11 mouse cellular contexts compared by ENCODE assay signal in genomic region chr4:88793936-88794675, GRCm38 (mm10). TPM values are rescaled to one million over a fixed set of nuclear protein-coding genes. Genes with fewer than 3 reads are reported as not detected.
DNase-seq lines count a peak whose midpoint lies in the region; ATAC-seq and TF ChIP-seq lines count a peak whose summit lies in the region.
"Not testable (repeated sequence)": the region's sequence is repeated elsewhere in the genome, so short reads cannot be mapped to it uniquely, and the experiment has no call there.
"Had no signal": no experiment of that assay in that cellular context is flagged by ENCODE, and none has a peak within 500 bp of the region (broad histone marks: within the 10 kb centered on the region; RNA-seq: fewer than 3 reads in every experiment).

Gene Gm13275, plus strand, starts transcription at chr4:88794487.

- not testable (repeated sequence) for H3K27ac ChIP-seq in lung, embryonic 14.5 days (ENCODE audit: low read depth)

- not testable (repeated sequence) for H3K36me3 ChIP-seq in lung, embryonic 14.5 days (ENCODE audit: insufficient read depth)

- TF ChIP-seq CTCF in lung, embryonic 14.5 days (IDR thresholded peaks at IDR 0.05; ENCODE audit: low read depth), result peak; percentile 45; the same call in 1 of the 2 replicates

- H3K9ac ChIP-seq in lung, embryonic 14.5 days, result not testable (repeated sequence)

- not testable (repeated sequence) for ATAC-seq in lung, embryonic 14.5 days (ENCODE audit: insufficient read depth)

- H3K9me3 ChIP-seq in lung, embryonic 14.5 days (ENCODE audit: low read depth, low read length), result not testable (repeated sequence)

- 0% methylated on average over 8 of the region's 52 CpGs for WGBS in lung, embryonic 14.5 days

- not testable (repeated sequence) for H3K4me2 ChIP-seq in lung, embryonic 14.5 days

- not testable (repeated sequence) for H3K4me1 ChIP-seq in lung, embryonic 14.5 days (ENCODE audit: insufficient read depth)

- not testable (repeated sequence) for H3K27me3 ChIP-seq in lung, embryonic 14.5 days (ENCODE audit: insufficient read depth, low read length)

- peak; percentile 68 for DNase-seq in T-cell, adult 2 months (ENCODE audit: low spot score)
- peak; percentile 51 to 55 for DNase-seq in cerebellum, postnatal 10 days
- peak; percentile 39 for DNase-seq in gastrocnemius, postnatal 25 days
- peak; percentile 74 for DNase-seq in kidney, adult 18-20 months
- peak; percentile 61 to 70 for DNase-seq in layer of hippocampus, postnatal 14 days (ENCODE audit: low spot score in 2 of 2)
- not testable (repeated sequence) for DNase-seq in lung, embryonic 14.5 days
- peak; percentile 6 for DNase-seq in right cerebral cortex, postnatal 14 days
- DNase-seq in thymus, postnatal 36 days, result peak; percentile 74 to 82

- not testable (repeated sequence) for H3K4me3 ChIP-seq in lung, embryonic 14.5 days (ENCODE audit: low read depth, low read length)

RNA-seq across cellular contexts. Expression of gene Gm13275, which starts in this region (rescaled TPM):
- total RNA-seq in gastrocnemius, postnatal 25 days (2021), result not detected
- not detected for total RNA-seq in layer of hippocampus, postnatal 14 days (2021)
- polyA plus RNA-seq in lung, embryonic 14.5 days (2014; fragmentation: Nextera tagmentation; extraction: Ambion mirVana), result not detected in 2 replicates
- total RNA-seq: granulocyte monocyte progenitor cell, adult 5-6 weeks had no signal
- polyA plus RNA-seq: liver, embryonic 11.5 days; midbrain, embryonic 13.5 days had no signal

Comparison
In these comparisons a context has a peak if more than half of its experiments do, and no peak if none do; other contexts are left out.
1. Peak in DNase-seq in gastrocnemius, postnatal 25 days; RNA of the gene not detected or under 1 TPM.
2. Peak in DNase-seq in layer of hippocampus, postnatal 14 days; RNA of the gene not detected or under 1 TPM.